ENCODE assay signal across 23 mouse cellular contexts in the genomic region with DNA sequence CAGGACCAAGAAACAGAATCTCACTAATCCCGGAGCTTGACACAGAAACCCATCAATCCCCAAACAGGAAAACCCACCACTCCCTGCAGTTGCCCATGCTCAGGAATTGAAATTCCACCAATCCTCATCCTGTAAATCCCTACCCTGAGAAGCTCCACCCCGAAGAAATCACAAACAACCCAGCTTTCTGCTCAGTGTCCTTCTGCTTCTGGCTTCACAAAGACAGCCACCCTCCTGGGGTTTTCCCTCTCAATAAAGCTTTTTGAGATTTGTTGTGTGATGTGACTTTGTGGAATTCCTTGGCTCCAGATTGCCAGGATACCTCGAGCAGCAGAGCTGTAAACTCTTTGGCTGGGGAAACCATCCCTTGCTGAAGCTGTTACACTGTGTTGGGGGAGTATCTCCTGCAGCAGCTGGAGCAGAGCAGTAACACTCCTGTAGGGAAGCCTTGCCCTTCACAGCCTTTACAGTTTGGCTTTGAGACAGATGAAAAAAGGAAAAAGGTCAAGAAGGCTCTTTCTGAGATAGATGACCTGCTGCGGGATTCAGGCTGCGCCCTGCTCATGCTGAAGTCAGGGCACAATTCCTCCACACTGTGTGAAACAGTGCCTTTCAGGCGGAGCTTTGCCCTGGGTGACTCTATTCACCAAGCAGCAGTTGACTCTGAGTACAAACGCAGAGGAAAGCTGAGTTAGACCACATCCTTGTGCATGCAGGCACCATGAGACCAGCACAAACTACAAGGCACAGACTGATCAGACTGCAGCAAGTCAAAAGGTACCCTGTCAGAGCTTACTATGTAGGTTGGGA.
DNase-seq lines count a peak whose midpoint lies in the region; ATAC-seq and TF ChIP-seq lines count a peak whose summit lies in the region.
"Had no signal": no experiment of that assay in that cellular context is flagged by ENCODE, and none has a peak within 500 bp of the region (broad histone marks: within the 10 kb centered on the region; RNA-seq: fewer than 3 reads in every experiment).

No protein-coding gene starts in this region.

- ATAC-seq in forebrain, embryonic 14.5 days, result no peak
- peak; percentile 90 for ATAC-seq in lung, postnatal 0 days
- ATAC-seq in hindbrain, embryonic 15.5 days (ENCODE audit: low FRiP score, low read depth), result 0 out of 2 replicates have a peak, but pooled peaks have one; percentile 65
- ATAC-seq in neural tube, embryonic 13.5 days (ENCODE audit: low read depth), result peak; percentile 77
- ATAC-seq: CD4-positive, CD25-positive, alpha-beta regulatory T cell, adult 4 months; liver, postnatal 0 days had no signal

- DNase-seq in forebrain, embryonic 10.5 days (ENCODE audit: extremely low spot score, low spot score), result peak; percentile 7
- DNase-seq in forebrain, embryonic 14.5 days (ENCODE audit: low spot score), result no peak
- DNase-seq in lung, postnatal 0 days (ENCODE audit: low spot score), result peak; percentile 87
- no peak for DNase-seq in lung, adult 18-20 months
- DNase-seq in thymus, postnatal 25 days, result no peak
- DNase-seq in cerebellum, adult 11-12 months, result no peak
- DNase-seq: adrenal gland, postnatal 14 days; cerebellum, adult 11 months; cerebellum, postnatal 36 days; heart, postnatal 14 days; kidney, adult 8-10 months; kidney, postnatal 14 days; layer of hippocampus, postnatal 36 days; liver, postnatal 0 days; spleen, adult 18-20 months; thymus, postnatal 4 days had no signal

- TF ChIP-seq EP300 in lung, postnatal 0 days (IDR thresholded peaks at IDR 0.05), result peak; percentile 66; the same call in 1 of the 2 replicates

- H3K4me1 ChIP-seq in forebrain, embryonic 10.5 days, result peaks cover 8% of the 10 kb centered on the region; the same call in 1 of the 2 replicates
- no peaks in the 10 kb centered on the region for H3K4me1 ChIP-seq in forebrain, embryonic 14.5 days (ENCODE audit: control insufficient read depth, insufficient read depth, low read length)
- no peaks in the 10 kb centered on the region for H3K4me1 ChIP-seq in lung, postnatal 0 days (ENCODE audit: insufficient read depth, low read depth, low read length)
- H3K4me1 ChIP-seq in hindbrain, embryonic 15.5 days (replicated peaks), result no peaks in the 10 kb centered on the region; the same call in 1 of the 2 replicates
- H3K4me1 ChIP-seq in neural tube, embryonic 13.5 days (replicated peaks), result 0 out of 2 replicates have a peak, but pooled peaks cover 4% of the 10 kb centered on the region
- H3K4me1 ChIP-seq: heart, embryonic 12.5 days; midbrain, embryonic 12.5 days had no signal

- TF ChIP-seq CTCF in lung, postnatal 0 days (IDR thresholded peaks at IDR 0.05), result no peak

- no peaks in the 10 kb centered on the region for H3K9me3 ChIP-seq in forebrain, embryonic 10.5 days
- H3K9me3 ChIP-seq in forebrain, embryonic 14.5 days (replicated peaks; ENCODE audit: control insufficient read depth, low read length), result no peaks in the 10 kb centered on the region
- H3K9me3 ChIP-seq in lung, postnatal 0 days (ENCODE audit: low read length), result no peaks in the 10 kb centered on the region
- no peaks in the 10 kb centered on the region for H3K9me3 ChIP-seq in hindbrain, embryonic 15.5 days
- no peaks in the 10 kb centered on the region for H3K9me3 ChIP-seq in neural tube, embryonic 13.5 days
- H3K9me3 ChIP-seq: embryonic facial prominence, embryonic 15.5 days; heart, embryonic 12.5 days; midbrain, embryonic 12.5 days had no signal

- no peaks in the 10 kb centered on the region for H3K27me3 ChIP-seq in forebrain, embryonic 10.5 days (ENCODE audit: poor library complexity, severe bottlenecking)
- H3K27me3 ChIP-seq in forebrain, embryonic 14.5 days (replicated peaks; ENCODE audit: control insufficient read depth, insufficient read depth, low read length), result no peaks in the 10 kb centered on the region
- no peaks in the 10 kb centered on the region for H3K27me3 ChIP-seq in lung, postnatal 0 days (replicated peaks; ENCODE audit: insufficient read depth, low read length)
- H3K27me3 ChIP-seq in hindbrain, embryonic 15.5 days, result no peaks in the 10 kb centered on the region
- no peaks in the 10 kb centered on the region for H3K27me3 ChIP-seq in neural tube, embryonic 13.5 days
- H3K27me3 ChIP-seq: embryonic facial prominence, embryonic 15.5 days; heart, embryonic 12.5 days; midbrain, embryonic 12.5 days had no signal

- H3K4me3 ChIP-seq in forebrain, embryonic 10.5 days, result no peak overlapping the region
- no peak overlapping the region for H3K4me3 ChIP-seq in forebrain, embryonic 14.5 days (ENCODE audit: low read depth, low read length)
- no peak overlapping the region for H3K4me3 ChIP-seq in lung, postnatal 0 days (ENCODE audit: low read depth, low read length)
- no peak overlapping the region for H3K4me3 ChIP-seq in hindbrain, embryonic 15.5 days
- no peak overlapping the region for H3K4me3 ChIP-seq in neural tube, embryonic 13.5 days
- H3K4me3 ChIP-seq: embryonic facial prominence, embryonic 15.5 days; heart, embryonic 12.5 days; layer of hippocampus, adult 2 months; midbrain, embryonic 12.5 days had no signal

- no peaks in the 10 kb centered on the region for H3K36me3 ChIP-seq in forebrain, embryonic 10.5 days (replicated peaks)
- H3K36me3 ChIP-seq in forebrain, embryonic 14.5 days (ENCODE audit: control insufficient read depth, insufficient read depth, low read length), result no peaks in the 10 kb centered on the region
- H3K36me3 ChIP-seq in lung, postnatal 0 days (ENCODE audit: insufficient read depth, low read length), result no peaks in the 10 kb centered on the region
- no peaks in the 10 kb centered on the region for H3K36me3 ChIP-seq in hindbrain, embryonic 15.5 days
- H3K36me3 ChIP-seq in neural tube, embryonic 13.5 days, result no peaks in the 10 kb centered on the region
- H3K36me3 ChIP-seq: embryonic facial prominence, embryonic 15.5 days; heart, embryonic 12.5 days; midbrain, embryonic 12.5 days had no signal

- no peak overlapping the region for H3K27ac ChIP-seq in forebrain, embryonic 10.5 days
- H3K27ac ChIP-seq in forebrain, embryonic 14.5 days (ENCODE audit: low read depth, low read length), result no peak overlapping the region
- H3K27ac ChIP-seq in lung, postnatal 0 days (ENCODE audit: low read length), result peak overlapping the region; percentile 26; the same call in 1 of the 2 replicates
- no peak overlapping the region for H3K27ac ChIP-seq in hindbrain, embryonic 15.5 days (replicated peaks)
- H3K27ac ChIP-seq in neural tube, embryonic 13.5 days (replicated peaks), result peak overlapping the region; percentile 52
- H3K27ac ChIP-seq: embryonic facial prominence, embryonic 15.5 days; layer of hippocampus, adult 2 months; midbrain, embryonic 12.5 days had no signal

- no peak overlapping the region for H3K4me2 ChIP-seq in forebrain, embryonic 14.5 days (ENCODE audit: low read length)
- no peak overlapping the region for H3K4me2 ChIP-seq in lung, postnatal 0 days (replicated peaks; ENCODE audit: low read depth, low read length)
- H3K4me2 ChIP-seq in hindbrain, embryonic 15.5 days, result no peak overlapping the region
- no peak overlapping the region for H3K4me2 ChIP-seq in neural tube, embryonic 13.5 days
- H3K4me2 ChIP-seq: embryonic facial prominence, embryonic 15.5 days; heart, embryonic 12.5 days; midbrain, embryonic 12.5 days had no signal

- H3K9ac ChIP-seq in forebrain, embryonic 14.5 days (ENCODE audit: low read length), result no peak overlapping the region
- no peak overlapping the region for H3K9ac ChIP-seq in lung, postnatal 0 days (replicated peaks; ENCODE audit: low read depth)
- no peak overlapping the region for H3K9ac ChIP-seq in hindbrain, embryonic 15.5 days
- no peak overlapping the region for H3K9ac ChIP-seq in neural tube, embryonic 13.5 days
- H3K9ac ChIP-seq: embryonic facial prominence, embryonic 15.5 days; heart, embryonic 12.5 days; liver, postnatal 0 days; midbrain, embryonic 12.5 days had no signal

- 56% methylated on average over 7 of the region's 7 CpGs for WGBS in forebrain, embryonic 10.5 days
- WGBS in forebrain, embryonic 14.5 days, result 55% methylated on average over 7 of the region's 7 CpGs
- WGBS in lung, postnatal 0 days, result 46% methylated on average over 7 of the region's 7 CpGs
- WGBS in hindbrain, embryonic 15.5 days, result 29% methylated on average over 7 of the region's 7 CpGs
- 35% methylated on average over 7 of the region's 7 CpGs for WGBS in neural tube, embryonic 13.5 days

Comparison
In these comparisons a context has a peak if more than half of its experiments do, and no peak if none do; other contexts are left out.
1. DNase-seq: peak in forebrain, embryonic 10.5 days (single experiment) and lung, postnatal 0 days (single experiment); none in forebrain, embryonic 14.5 days (single experiment), lung, adult 18-20 months (0 of 2), thymus, postnatal 25 days (single experiment) and cerebellum, adult 11-12 months (single experiment).
2. H3K27ac ChIP-seq: peak in lung, postnatal 0 days (single experiment) and neural tube, embryonic 13.5 days (single experiment); none in forebrain, embryonic 10.5 days (single experiment), forebrain, embryonic 14.5 days (single experiment) and hindbrain, embryonic 15.5 days (single experiment).